Mouse (Mus musculus) gastrocnemius, adult 18-20 months (tissue): ENCODE data around the gene Lyrm4. TPM values are rescaled to one million over a fixed set of nuclear protein-coding genes. Genes with fewer than 3 reads are reported as not detected.

Source experiments
- DNase-seq: peaks from one replicate; pipeline ENCODE4 v3.0.0; 2021; ENCODE audit warnings: low spot score
- long read RNA-seq, 2 experiments: library from polyadenylated mRNA; stranded (forward); transcript quantifications; one replicate each; pipeline ENCODE4 v2.0.0; 2021
- total RNA-seq, 2 experiments: library from RNA; stranded (reverse); gene quantifications; 2 replicates each; pipeline ENCODE4 v1.2.3; 2021

Lyrm4 gene
- 1 to 10 TPM; 6.8 to 6.9 TPM for total RNA-seq
- long read RNA-seq, experiment 1, partial matches to known transcripts: 0 of 17 reads
- long read RNA-seq, experiment 1, other reads (novel, unspliced or antisense): 14 of 17 reads
- long read RNA-seq, experiment 2, partial matches to known transcripts: 0 of 11 reads
- long read RNA-seq, experiment 2, other reads (novel, unspliced or antisense): 7 of 11 reads

GRCm38 (mm10) chr13:36117143-36118014, at the start of gene Lyrm4, which contains the start of gene Fars2:
Gene Lyrm4, minus strand, starts transcription at chr13:36117526.
Gene Fars2, plus strand, starts transcription at chr13:36117412.
- DNase-seq: peak; percentile 96

GRCm38 (mm10) chr13:36163898-36164297, 46.6 kb upstream of the Lyrm4 start:
- DNase-seq: no peak

GRCm38 (mm10) chr13:36163411-36163810, 46.1 kb upstream of the Lyrm4 start:
- DNase-seq: no peak

GRCm38 (mm10) chr13:36156340-36156931, 39.1 kb upstream of the Lyrm4 start:
- DNase-seq: no peak

- DNase-seq: no peak
These were observed 35.6 kb upstream of the Lyrm4 start for GRCm38 (mm10) chr13:36152728-36153498.

GRCm38 (mm10) chr13:36150272-36150671, 32.9 kb upstream of the Lyrm4 start:
- DNase-seq: no peak

GRCm38 (mm10) chr13:36149175-36149939, 32.0 kb upstream of the Lyrm4 start:
- no peak for DNase-seq

GRCm38 (mm10) chr13:36145601-36146000, 28.3 kb upstream of the Lyrm4 start:
- DNase-seq: no peak

- DNase-seq: no peak
These were observed 23.1 kb upstream of the Lyrm4 start for GRCm38 (mm10) chr13:36140247-36141016.

GRCm38 (mm10) chr13:36139703-36140102, 22.4 kb upstream of the Lyrm4 start:
- DNase-seq: no peak

- DNase-seq: no peak
These were observed 14.8 kb upstream of the Lyrm4 start for GRCm38 (mm10) chr13:36131992-36132649.

GRCm38 (mm10) chr13:36131401-36131800, 14.1 kb upstream of the Lyrm4 start:
- DNase-seq: no peak

- no peak for DNase-seq
These were observed 12.2 kb upstream of the Lyrm4 start for GRCm38 (mm10) chr13:36129360-36130054.

- no peak for DNase-seq
These were observed 3.3 kb upstream of the Lyrm4 start for GRCm38 (mm10) chr13:36120606-36121005.

- DNase-seq: no peak
These were observed 2.4 kb upstream of the Lyrm4 start for GRCm38 (mm10) chr13:36119684-36120083.

GRCm38 (mm10) chr13:36116520-36117142, 695 bp downstream of the Lyrm4 start:
- peak; percentile 27 for DNase-seq

GRCm38 (mm10) chr13:36113181-36113580, 4.1 kb downstream of the Lyrm4 start:
- DNase-seq: no peak

GRCm38 (mm10) chr13:36111331-36111730, 6.0 kb downstream of the Lyrm4 start:
- no peak for DNase-seq
